Mouse (Mus musculus) naive thymus-derived CD4-positive, alpha-beta T cell, adult 5 months (primary cell): ENCODE data around the gene Ctdspl. TPM values are rescaled to one million over a fixed set of nuclear protein-coding genes. Genes with fewer than 3 reads are reported as not detected.

Experiments used
- polyA plus RNA-seq: library from polyadenylated mRNA; unstranded; fragments of 100-300 nt; shearing (Covaris generic); gene quantifications from one replicate; pipeline ENCODE4 v1.2.1, GENCODE M21; 2017

The Ctdspl gene
- 0.61 TPM for polyA plus RNA-seq

GRCm38 (mm10) chr9:118926111-118926650 is at the start of gene Ctdspl:
Gene Ctdspl (plus strand): TSS chr9:118926453.

GRCm38 (mm10) chr9:119052154-119052944 is 126.1 kb downstream of the Ctdspl start, which contains the start of gene Vill:
Gene Vill (plus strand): TSS chr9:119052778.

Other genes starting within 250 kb of the Ctdspl start
- gene Vill, start 126.3 kb downstream of the Ctdspl start, polyA plus RNA-seq, result 2.2 TPM
- not detected for gene Plcd1, start 167.0 kb downstream of the Ctdspl start, polyA plus RNA-seq
- not detected for gene Dlec1, start 176.0 kb downstream of the Ctdspl start, polyA plus RNA-seq
- gene Acaa1b, start 230.6 kb downstream of the Ctdspl start, polyA plus RNA-seq, result not detected
- gene Gm47289, start 232.7 kb downstream of the Ctdspl start, polyA plus RNA-seq, result not detected